Mouse (Mus musculus): Measurements from ENCODE around the gene Pirb. TPM values are rescaled to one million over a fixed set of nuclear protein-coding genes. Genes with fewer than 3 reads are reported as not detected.
A peak's percentile ranks its signal among the peaks of the same experiment; 100 is the strongest.

Pirb gene
- polyA plus RNA-seq, 1 experiment from 2014 or later = 0.17 TPM

- H3K9ac ChIP-seq = peak overlapping the region; percentile 87
- peak overlapping the region; percentile 70 for H3K4me2 ChIP-seq
- peaks cover 36% of the 10 kb centered on the region for H3K36me3 ChIP-seq
- H3K4me1 ChIP-seq = peaks cover 23% of the 10 kb centered on the region
- H3K27ac ChIP-seq = peak overlapping the region; percentile 90
- no peaks in the 10 kb centered on the region for H3K9me3 ChIP-seq
- H3K4me3 ChIP-seq = peak overlapping the region; percentile 74
- peak; percentile 7; the same call in 1 of the 2 replicates for ATAC-seq (ENCODE audit: insufficient number of reproducible peaks, insufficient read depth, low FRiP score, low TSS enrichment, low read depth)
- WGBS = 30% methylated on average over 15 of the region's 15 CpGs
- no peaks in the 10 kb centered on the region for H3K27me3 ChIP-seq
Observed at GRCm38 (mm10) chr7:3664524-3665214, 55.5 kb downstream of the Pirb start.

Other genes starting within 250 kb of the Pirb start
- not detected in 2 replicates for gene Tarm1, start 217.8 kb downstream of the Pirb start, polyA plus RNA-seq (2015; fragmentation: Nextera tagmentation; extraction: Ambion mirVana)
- gene Oscar, start 104.2 kb downstream of the Pirb start, polyA plus RNA-seq (2015; fragmentation: Nextera tagmentation; extraction: Ambion mirVana) = 0.33 and 0.37 TPM in 2 replicates
- 427 and 457 TPM in 2 replicates for gene Ndufa3, start 103.0 kb downstream of the Pirb start, polyA plus RNA-seq (2015; fragmentation: Nextera tagmentation; extraction: Ambion mirVana)
- gene Tfpt, start 90.5 kb downstream of the Pirb start, polyA plus RNA-seq (2015; fragmentation: Nextera tagmentation; extraction: Ambion mirVana) = 29.6 and 31.2 TPM in 2 replicates
- gene Prpf31, start 90.4 kb downstream of the Pirb start, polyA plus RNA-seq (2015; fragmentation: Nextera tagmentation; extraction: Ambion mirVana) = 114 and 122 TPM in 2 replicates
- 65.6 and 66.0 TPM in 2 replicates for gene Cnot3, start 75.1 kb downstream of the Pirb start, polyA plus RNA-seq (2015; fragmentation: Nextera tagmentation; extraction: Ambion mirVana)
- 20.0 and 20.6 TPM in 2 replicates for gene Leng1, start 54.6 kb downstream of the Pirb start, polyA plus RNA-seq (2015; fragmentation: Nextera tagmentation; extraction: Ambion mirVana)
- gene Tmc4, start 42.8 kb downstream of the Pirb start, polyA plus RNA-seq (2015; fragmentation: Nextera tagmentation; extraction: Ambion mirVana) = 6.2 and 10.3 TPM in 2 replicates
- 275 and 301 TPM in 2 replicates for gene Tsen34, start 27.5 kb downstream of the Pirb start, polyA plus RNA-seq (2015; fragmentation: Nextera tagmentation; extraction: Ambion mirVana)
- 63.7 and 65.7 TPM in 2 replicates for gene Mboat7, start 26.9 kb downstream of the Pirb start, polyA plus RNA-seq (2015; fragmentation: Nextera tagmentation; extraction: Ambion mirVana)
- 1,711 and 1,735 TPM in 2 replicates for gene Rps9, start 16.4 kb downstream of the Pirb start, polyA plus RNA-seq (2015; fragmentation: Nextera tagmentation; extraction: Ambion mirVana)
- gene Gm15448, start 105.3 kb upstream of the Pirb start, polyA plus RNA-seq (2015; fragmentation: Nextera tagmentation; extraction: Ambion mirVana) = not detected in 2 replicates
- 0.15 and 0.17 TPM in 2 replicates for gene Pira2, start 124.7 kb upstream of the Pirb start, polyA plus RNA-seq (2015; fragmentation: Nextera tagmentation; extraction: Ambion mirVana)
- gene Gm14548, start 177.7 kb upstream of the Pirb start, polyA plus RNA-seq (2015; fragmentation: Nextera tagmentation; extraction: Ambion mirVana) = not detected in 2 replicates
- not detected in 2 replicates for gene Lilra6, start 195.1 kb upstream of the Pirb start, polyA plus RNA-seq (2015; fragmentation: Nextera tagmentation; extraction: Ambion mirVana)

Data from embryonic facial prominence, embryonic 13.5 days (tissue).